Mouse (Mus musculus): ENCODE results near the gene H2-K1. TPM values are rescaled to one million over a fixed set of nuclear protein-coding genes. Genes with fewer than 3 reads are reported as not detected.
A peak's percentile ranks its signal among the peaks of the same experiment; 100 is the strongest.

The H2-K1 gene
- polyA plus RNA-seq, 1 experiment: 79.0 TPM

GRCm38 (mm10) chr17:33973572-33973971 is 26.6 kb downstream of the H2-K1 start:
- H3K27ac ChIP-seq (ENCODE audit: insufficient read depth, low read length): no peak overlapping the region
- no peak for TF ChIP-seq CTCF (IDR thresholded peaks at IDR 0.05; ENCODE audit: extremely low read depth, insufficient read depth, low read length)
- TF ChIP-seq POLR2A (IDR thresholded peaks at IDR 0.05; ENCODE audit: extremely low read depth, insufficient read depth, low read length): no peak

DNA sequence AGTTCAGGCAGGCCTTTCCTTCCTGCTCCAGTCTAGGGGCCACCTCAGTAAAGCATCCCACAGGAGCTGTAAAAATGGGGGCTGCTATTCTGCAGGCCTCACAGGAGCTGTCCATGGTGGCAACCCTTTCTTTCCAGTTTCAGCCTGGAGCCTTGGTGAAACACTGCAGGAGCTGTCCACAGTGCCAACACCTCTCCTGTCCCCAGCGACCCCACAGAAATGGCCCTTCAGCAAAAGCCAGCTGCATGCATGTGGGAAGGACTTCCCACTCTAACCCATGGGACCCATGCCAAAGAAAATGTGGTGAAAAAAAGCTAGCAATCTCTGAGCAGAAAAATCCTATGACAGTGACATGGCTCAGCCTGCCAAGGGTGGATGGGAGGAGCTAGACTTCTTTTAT is 27.5 kb downstream of the H2-K1 start:
- no peaks in the 10 kb centered on the region for H3K4me1 ChIP-seq (ENCODE audit: control insufficient read depth, insufficient read depth, low read length)
- no peak overlapping the region for H3K27ac ChIP-seq (ENCODE audit: insufficient read depth, low read length)
- TF ChIP-seq CTCF (IDR thresholded peaks at IDR 0.05; ENCODE audit: extremely low read depth, insufficient read depth, low read length) (no peak), POLR2A (IDR thresholded peaks at IDR 0.05; ENCODE audit: extremely low read depth, insufficient read depth, low read length) (no peak)

More at GRCm38 (mm10) chr17:33973572-33973971, 26.6 kb downstream of the H2-K1 start:
- Histone ChIP-seq H3K4me1 (ENCODE audit: control insufficient read depth, insufficient read depth, low read length) (no peaks in the 10 kb centered on the region), H3K4me3 (ENCODE audit: insufficient read depth, low read length) (no peak overlapping the region)

DNA sequence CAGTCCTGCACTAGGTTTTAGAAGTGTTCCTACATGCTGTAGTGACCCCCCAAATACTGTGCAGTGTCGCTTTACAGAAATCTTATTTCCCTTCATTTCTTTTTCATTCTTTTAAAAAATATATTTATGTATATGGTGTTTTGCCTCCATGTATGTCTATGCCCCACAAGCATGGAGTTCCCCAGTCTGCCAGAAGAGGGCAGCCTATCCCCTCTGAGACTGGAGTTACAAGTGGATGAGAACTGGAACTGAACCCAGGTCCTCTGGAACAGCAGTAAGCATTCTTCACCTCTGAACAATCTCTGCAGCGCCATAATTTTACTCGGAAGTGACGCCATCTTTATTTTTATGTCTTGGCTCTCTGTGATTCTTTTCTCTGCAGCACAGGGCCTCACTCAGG is 30.8 kb downstream of the H2-K1 start:
- TF ChIP-seq CTCF (IDR thresholded peaks at IDR 0.05; ENCODE audit: extremely low read depth, insufficient read depth, low read length) (no peak), POLR2A (IDR thresholded peaks at IDR 0.05; ENCODE audit: extremely low read depth, insufficient read depth, low read length) (no peak)
- H3K4me3 ChIP-seq (ENCODE audit: insufficient read depth, low read length): no peak overlapping the region
- H3K27ac ChIP-seq (ENCODE audit: insufficient read depth, low read length): no peak overlapping the region
- no peaks in the 10 kb centered on the region for H3K4me1 ChIP-seq (ENCODE audit: control insufficient read depth, insufficient read depth, low read length)

More for the DNA sequence above, 27.5 kb downstream of the H2-K1 start:
- no peak overlapping the region for H3K4me3 ChIP-seq (ENCODE audit: insufficient read depth, low read length)

DNA sequence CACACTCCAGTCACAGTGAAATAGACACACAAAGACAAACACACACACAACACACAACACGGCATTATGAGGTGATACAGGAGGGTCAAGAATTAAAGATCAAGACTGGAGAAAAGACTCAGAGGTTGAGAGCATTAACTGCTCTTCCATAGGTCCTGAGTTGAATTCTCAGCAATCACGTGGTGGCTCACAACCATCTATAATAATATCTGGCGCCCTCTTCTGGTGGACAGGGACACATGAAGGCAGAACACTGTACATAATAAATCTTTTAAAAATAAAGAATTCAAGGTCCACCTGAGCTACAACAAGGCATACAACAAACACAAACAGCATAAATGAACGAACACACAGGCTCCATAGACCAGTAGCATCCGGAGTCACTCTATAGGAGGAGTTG is 31.2 kb downstream of the H2-K1 start:
- Histone ChIP-seq H3K4me1 (ENCODE audit: control insufficient read depth, insufficient read depth, low read length) (no peaks in the 10 kb centered on the region), H3K4me3 (ENCODE audit: insufficient read depth, low read length) (no peak overlapping the region), H3K27ac (ENCODE audit: insufficient read depth, low read length) (no peak overlapping the region)
- TF ChIP-seq POLR2A (IDR thresholded peaks at IDR 0.05; ENCODE audit: extremely low read depth, insufficient read depth, low read length) (no peak), CTCF (IDR thresholded peaks at IDR 0.05; ENCODE audit: extremely low read depth, insufficient read depth, low read length) (peak; percentile 6; the same call in 1 of the 2 replicates)

- TF ChIP-seq POLR2A (IDR thresholded peaks at IDR 0.05; ENCODE audit: extremely low read depth, insufficient read depth, low read length): no peak
- TF ChIP-seq CTCF (IDR thresholded peaks at IDR 0.05; ENCODE audit: extremely low read depth, insufficient read depth, low read length): peak; percentile 89
- H3K4me3 ChIP-seq (ENCODE audit: insufficient read depth, low read length): no peak overlapping the region
- H3K27ac ChIP-seq (ENCODE audit: insufficient read depth, low read length): no peak overlapping the region
- no peaks in the 10 kb centered on the region for H3K4me1 ChIP-seq (ENCODE audit: control insufficient read depth, insufficient read depth, low read length)
These were observed 31.7 kb downstream of the H2-K1 start for GRCm38 (mm10) chr17:33968489-33968888.

DNA sequence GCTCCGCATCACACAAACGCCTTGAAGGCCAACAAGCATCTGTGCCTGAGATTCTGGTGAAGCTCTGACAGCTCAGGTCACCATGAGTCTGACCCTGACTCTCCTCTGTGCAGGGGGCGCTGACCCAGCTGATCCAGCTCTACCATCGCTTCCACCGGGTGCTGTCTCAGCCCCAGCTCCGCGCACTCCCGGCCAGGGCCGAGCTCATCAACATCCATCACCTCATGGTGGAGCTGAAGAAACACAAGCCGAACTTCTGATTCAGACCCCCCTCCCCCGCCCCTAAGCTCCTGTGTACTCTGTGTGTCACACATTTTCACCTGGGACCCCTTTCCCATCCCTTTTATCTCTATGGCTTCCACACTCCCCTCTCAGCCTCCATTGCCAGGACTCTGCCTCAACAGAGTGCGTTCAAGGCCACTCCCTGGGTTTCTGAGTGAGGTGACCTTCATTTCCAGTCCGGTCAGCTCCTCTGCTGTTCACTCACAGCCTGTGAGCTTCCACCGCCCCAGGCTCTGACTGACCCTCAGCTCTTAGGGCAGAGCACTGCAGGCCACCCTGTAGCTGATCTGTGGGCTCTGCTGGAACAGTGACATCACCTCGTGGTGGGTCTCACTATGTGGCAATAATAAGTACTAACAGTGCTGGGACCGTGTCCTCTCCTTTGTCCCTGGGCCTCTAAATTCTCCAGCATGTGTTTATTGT is 34.1 kb downstream of the H2-K1 start:
- Histone ChIP-seq H3K4me1 (ENCODE audit: control insufficient read depth, insufficient read depth, low read length) (no peaks in the 10 kb centered on the region), H3K27ac (ENCODE audit: insufficient read depth, low read length) (no peak overlapping the region), H3K4me3 (ENCODE audit: insufficient read depth, low read length) (no peak overlapping the region)
- TF ChIP-seq POLR2A (IDR thresholded peaks at IDR 0.05; ENCODE audit: extremely low read depth, insufficient read depth, low read length): no peak
- no peak for TF ChIP-seq CTCF (IDR thresholded peaks at IDR 0.05; ENCODE audit: extremely low read depth, insufficient read depth, low read length)

GRCm38 (mm10) chr17:33965082-33965845 is 34.9 kb downstream of the H2-K1 start:
- H3K4me1 ChIP-seq (ENCODE audit: control insufficient read depth, insufficient read depth, low read length): no peaks in the 10 kb centered on the region
- H3K4me3 ChIP-seq (ENCODE audit: insufficient read depth, low read length): no peak overlapping the region
- TF ChIP-seq POLR2A (IDR thresholded peaks at IDR 0.05; ENCODE audit: extremely low read depth, insufficient read depth, low read length) (no peak), CTCF (IDR thresholded peaks at IDR 0.05; ENCODE audit: extremely low read depth, insufficient read depth, low read length) (no peak)
- H3K27ac ChIP-seq (ENCODE audit: insufficient read depth, low read length): no peak overlapping the region

DNA sequence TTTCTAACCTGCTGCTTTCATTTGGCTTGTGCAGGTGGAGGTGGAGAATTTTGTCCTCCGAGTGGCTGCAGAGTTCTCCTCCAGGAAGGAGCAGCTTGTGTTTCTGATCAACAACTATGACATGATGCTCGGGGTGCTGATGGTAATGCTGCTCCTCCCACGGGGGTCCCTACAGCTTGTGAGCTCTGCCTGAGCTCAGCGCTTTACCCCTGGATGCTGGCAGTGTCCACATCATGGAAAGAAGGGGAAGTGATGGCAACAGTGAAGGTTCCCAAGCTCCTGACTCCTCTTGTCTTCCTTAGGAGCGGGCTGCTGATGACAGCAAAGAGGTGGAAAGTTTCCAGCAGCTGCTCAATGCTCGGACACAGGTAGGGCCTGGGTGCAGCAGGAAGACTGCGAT is 37.3 kb downstream of the H2-K1 start:
- no peak overlapping the region for H3K4me3 ChIP-seq (ENCODE audit: insufficient read depth, low read length)
- no peaks in the 10 kb centered on the region for H3K4me1 ChIP-seq (ENCODE audit: control insufficient read depth, insufficient read depth, low read length)
- TF ChIP-seq POLR2A (IDR thresholded peaks at IDR 0.05; ENCODE audit: extremely low read depth, insufficient read depth, low read length): no peak
- H3K27ac ChIP-seq (ENCODE audit: insufficient read depth, low read length): no peak overlapping the region

GRCm38 (mm10) chr17:33959948-33960347 is 40.2 kb downstream of the H2-K1 start:
- no peak for TF ChIP-seq POLR2A (IDR thresholded peaks at IDR 0.05; ENCODE audit: extremely low read depth, insufficient read depth, low read length)
- no peak for TF ChIP-seq CTCF (IDR thresholded peaks at IDR 0.05; ENCODE audit: extremely low read depth, insufficient read depth, low read length)
- Histone ChIP-seq H3K4me3 (ENCODE audit: insufficient read depth, low read length) (no peak overlapping the region), H3K27ac (ENCODE audit: insufficient read depth, low read length) (no peak overlapping the region), H3K4me1 (ENCODE audit: control insufficient read depth, insufficient read depth, low read length) (no peaks in the 10 kb centered on the region; the same call in 1 of the 2 replicates)

DNA sequence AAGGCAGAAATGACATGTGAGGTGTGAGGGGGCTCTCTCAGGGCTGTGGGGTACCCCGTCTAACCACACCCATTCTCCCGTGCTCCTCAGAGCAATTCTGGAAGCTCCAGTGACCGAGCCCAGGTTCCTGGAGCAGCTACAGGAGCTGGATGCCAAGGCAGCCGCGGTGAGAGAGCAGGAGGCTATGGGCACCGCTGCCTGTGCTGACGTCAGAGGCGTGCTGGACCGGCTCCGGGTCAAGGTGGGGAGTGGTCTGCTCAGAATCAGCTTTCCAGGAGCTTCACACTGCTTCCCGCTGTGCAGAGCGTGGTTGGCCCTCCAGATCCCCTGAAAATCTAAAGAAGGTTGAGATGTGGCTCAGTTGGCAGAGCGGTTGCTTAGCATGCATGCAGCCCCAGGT is 41.0 kb downstream of the H2-K1 start:
- TF ChIP-seq POLR2A (IDR thresholded peaks at IDR 0.05; ENCODE audit: extremely low read depth, insufficient read depth, low read length) (no peak), CTCF (IDR thresholded peaks at IDR 0.05; ENCODE audit: extremely low read depth, insufficient read depth, low read length) (no peak)
- H3K4me3 ChIP-seq (ENCODE audit: insufficient read depth, low read length): no peak overlapping the region
- H3K4me1 ChIP-seq (ENCODE audit: control insufficient read depth, insufficient read depth, low read length): no peaks in the 10 kb centered on the region; the same call in 1 of the 2 replicates
- no peak overlapping the region for H3K27ac ChIP-seq (ENCODE audit: insufficient read depth, low read length)
